8 mouse cellular contexts compared by ENCODE assay signal in the genomic region with DNA sequence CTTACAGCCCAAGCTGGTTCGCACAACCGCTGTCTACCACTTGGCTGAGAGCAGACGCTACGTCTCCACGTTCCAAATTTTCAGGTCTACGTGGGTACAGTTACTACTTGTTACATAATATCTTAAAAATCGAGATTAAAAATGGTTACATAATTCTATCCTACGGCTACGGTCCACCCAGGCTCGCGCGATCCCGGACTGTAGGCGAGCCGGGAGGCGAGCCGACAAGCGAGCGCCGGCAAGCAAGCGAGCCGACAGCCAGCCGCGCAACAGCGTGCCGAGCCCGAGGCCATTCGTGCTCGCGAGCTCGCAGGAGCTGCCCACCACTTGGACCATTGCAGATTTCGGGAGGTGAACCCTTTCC. TPM values are rescaled to one million over a fixed set of nuclear protein-coding genes. Genes with fewer than 3 reads are reported as not detected.
DNase-seq lines count a peak whose midpoint lies in the region; ATAC-seq lines count a peak whose summit lies in the region.

No protein-coding gene starts in this region.

- H3K4me2 ChIP-seq in heart, embryonic 14.5 days (ENCODE audit: low read length) = peak overlapping the region; percentile 64; the same call in 1 of the 2 replicates
- H3K4me2 ChIP-seq in liver, embryonic 16.5 days (ENCODE audit: low read depth, low read length) = no peak overlapping the region

- H3K36me3 ChIP-seq in heart, embryonic 14.5 days (ENCODE audit: control insufficient read depth, insufficient read depth, low read length) = peaks cover 74% of the 10 kb centered on the region
- peaks cover 17% of the 10 kb centered on the region for H3K36me3 ChIP-seq in liver, embryonic 16.5 days (ENCODE audit: control insufficient read depth, insufficient read depth)

- no peak overlapping the region for H3K9ac ChIP-seq in heart, embryonic 14.5 days (ENCODE audit: low read length)
- no peak overlapping the region for H3K9ac ChIP-seq in liver, embryonic 16.5 days (ENCODE audit: low read depth, low read length)

- H3K27ac ChIP-seq in heart, embryonic 14.5 days (replicated peaks in 1 of 2; ENCODE audit: control insufficient read depth in 1 of 2, insufficient read depth in 1 of 2, low read depth in 2 of 2, low read length in 2 of 2) = no peak overlapping the region
- H3K27ac ChIP-seq in liver, embryonic 16.5 days (ENCODE audit: low read length) = no peak overlapping the region

- H3K4me3 ChIP-seq in heart, embryonic 14.5 days (ENCODE audit: control insufficient read depth in 1 of 2, insufficient read depth in 1 of 2, low read depth in 1 of 2, low read length in 2 of 2) = peak overlapping the region in 1 of 2 experiments; percentile 30; a peak in 1 of 4 replicates
- H3K4me3 ChIP-seq in liver, embryonic 16.5 days (ENCODE audit: low read depth, low read length) = no peak overlapping the region

- ATAC-seq in heart, embryonic 14.5 days (ENCODE audit: insufficient number of reproducible peaks, insufficient read depth, low FRiP score, low read depth) = no peak; the same call in 1 of the 2 replicates
- ATAC-seq in liver, embryonic 16.5 days (ENCODE audit: low read depth) = peak; percentile 38

- peaks cover 80% of the 10 kb centered on the region for H3K27me3 ChIP-seq in heart, embryonic 14.5 days (ENCODE audit: control insufficient read depth, insufficient read depth, low read length)
- peaks cover 59% of the 10 kb centered on the region for H3K27me3 ChIP-seq in liver, embryonic 16.5 days (ENCODE audit: control insufficient read depth, insufficient read depth, low read depth, low read length)

- H3K4me1 ChIP-seq in heart, embryonic 14.5 days (ENCODE audit: control insufficient read depth in 2 of 2, insufficient read depth in 2 of 2, low read length in 2 of 2) = peaks cover 2 to 13% of the 10 kb centered on the region in 2 experiments; a peak in 2 of 4 replicates
- no peaks in the 10 kb centered on the region; the same call in 1 of the 2 replicates for H3K4me1 ChIP-seq in liver, embryonic 16.5 days (ENCODE audit: control insufficient read depth, low read depth, low read length)

- 49% methylated on average over 32 of the region's 32 CpGs for WGBS in heart, embryonic 14.5 days
- 58% methylated on average over 32 of the region's 32 CpGs for WGBS in liver, embryonic 16.5 days (ENCODE audit: insufficient replicate concordance)

- no peak for DNase-seq in heart, adult 18-20 months
- peak; percentile 71 for DNase-seq in brain, adult 2 months (ENCODE audit: low read depth, low spot score)
- peak; percentile 17 to 18 for DNase-seq in frontal cortex, postnatal 25 days (ENCODE audit: low spot score in 2 of 2)
- no peak for DNase-seq in T-cell, adult 2 months (ENCODE audit: low spot score)
- no peak for DNase-seq in thymus, postnatal 14 days
- no peak for DNase-seq in spleen, postnatal 14 days (ENCODE audit: low spot score in 2 of 2)

- H3K9me3 ChIP-seq in heart, embryonic 14.5 days (ENCODE audit: control insufficient read depth, low read length) = peaks cover 24% of the 10 kb centered on the region
- H3K9me3 ChIP-seq in liver, embryonic 16.5 days (replicated peaks; ENCODE audit: control insufficient read depth, low read length) = peaks cover 11% of the 10 kb centered on the region

RNA-seq across cellular contexts. Expression of a gene that starts 13.1 kb away (rescaled TPM):
- polyA plus RNA-seq in heart, embryonic 14.5 days (2014; fragmentation: Nextera tagmentation; extraction: Ambion mirVana) = 272 and 330 TPM in 2 replicates
- total RNA-seq in heart, adult 18-20 months (2021) = 10 to 100 TPM; 55.7 to 65.7 TPM
- polyA plus RNA-seq in liver, embryonic 16.5 days (2015; fragmentation: Nextera tagmentation; extraction: Ambion mirVana) = 209 and 240 TPM in 2 replicates

Comparison
In these comparisons a context has a peak if more than half of its experiments do, and no peak if none do; other contexts are left out.
1. DNase-seq: peak in brain, adult 2 months (single experiment) and frontal cortex, postnatal 25 days (2 of 2); none in heart, adult 18-20 months (0 of 2), T-cell, adult 2 months (single experiment), thymus, postnatal 14 days (single experiment) and spleen, postnatal 14 days (0 of 2).